Mouse (Mus musculus): ENCODE data around the gene Cox17. TPM values are rescaled to one million over a fixed set of nuclear protein-coding genes. Genes with fewer than 3 reads are reported as not detected.

The Cox17 gene
- polyA plus RNA-seq, 1 experiment from 2014 or later, result 107 TPM

DNA sequence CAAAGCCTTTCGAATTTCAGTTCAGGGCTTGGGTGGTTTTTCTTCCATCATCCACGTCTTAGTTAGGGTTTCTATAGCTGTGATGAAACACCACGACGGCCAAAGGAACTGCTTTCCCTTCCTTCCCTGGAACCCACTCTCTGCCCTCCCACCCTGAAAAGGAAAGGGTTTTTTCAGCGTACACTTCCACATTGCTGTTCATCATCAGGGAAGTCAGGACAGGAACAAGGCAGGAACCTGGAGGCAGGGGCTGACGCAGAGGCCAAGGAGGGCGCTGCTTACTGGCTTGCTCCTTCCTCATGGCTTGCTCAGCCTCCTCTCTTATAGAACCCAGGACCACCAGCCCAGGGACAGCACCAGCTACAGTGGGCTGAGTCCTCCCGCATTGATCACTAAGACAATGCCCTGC, 30.1 kb downstream of the Cox17 start:
- H3K4me2 ChIP-seq (ENCODE audit: low read depth, severe bottlenecking), result peak overlapping the region; percentile 20
- ATAC-seq (ENCODE audit: insufficient number of reproducible peaks, low FRiP score, low TSS enrichment, low read depth) (no peak), DNase-seq (ENCODE audit: low spot score) (no peak)
- H3K4me1 ChIP-seq (ENCODE audit: control insufficient read depth, insufficient read depth, low read length), result peaks cover 2% of the 10 kb centered on the region; the same call in 1 of the 2 replicates
- no peaks in the 10 kb centered on the region for H3K36me3 ChIP-seq (ENCODE audit: control insufficient read depth, insufficient read depth, low read length)
- no peaks in the 10 kb centered on the region for H3K9me3 ChIP-seq (ENCODE audit: control insufficient read depth, low read length)
- no peak overlapping the region for H3K4me3 ChIP-seq (ENCODE audit: low read depth, low read length)
- H3K9ac ChIP-seq (ENCODE audit: low read length), result peak overlapping the region; percentile 28
- H3K27me3 ChIP-seq (ENCODE audit: control insufficient read depth, insufficient read depth, low read length), result no peaks in the 10 kb centered on the region
- WGBS, result 62% methylated on average over 8 of the region's 8 CpGs
- peak overlapping the region; percentile 14; the same call in 1 of the 2 replicates for H3K27ac ChIP-seq (replicated peaks; ENCODE audit: low read depth, low read length)

DNA sequence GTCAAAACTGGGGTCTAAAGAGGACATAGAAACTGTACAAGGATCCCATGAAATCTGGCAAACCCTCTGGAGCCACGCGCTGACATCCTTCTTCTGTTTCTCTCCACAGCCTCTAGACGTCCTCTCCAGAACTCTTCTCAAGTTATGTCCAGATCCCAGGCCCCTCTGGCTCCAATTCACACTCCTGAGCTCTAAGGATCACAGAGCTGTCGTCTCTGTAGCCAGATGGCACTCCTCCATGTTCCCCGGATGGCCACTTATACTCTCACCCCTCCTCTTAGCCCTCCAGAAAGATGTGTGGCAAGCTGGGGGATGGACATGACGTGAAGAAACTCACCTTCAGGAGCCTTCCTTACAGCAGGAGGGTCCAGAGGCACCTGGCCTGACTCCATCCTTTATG, 30.8 kb downstream of the Cox17 start:
- no peak for ATAC-seq (ENCODE audit: insufficient number of reproducible peaks, low FRiP score, low TSS enrichment, low read depth)
- Histone ChIP-seq H3K27me3 (ENCODE audit: control insufficient read depth, insufficient read depth, low read length) (no peaks in the 10 kb centered on the region), H3K36me3 (ENCODE audit: control insufficient read depth, insufficient read depth, low read length) (no peaks in the 10 kb centered on the region), H3K4me3 (ENCODE audit: low read depth, low read length) (no peak overlapping the region), H3K9me3 (ENCODE audit: control insufficient read depth, low read length) (no peaks in the 10 kb centered on the region), H3K27ac (replicated peaks; ENCODE audit: low read depth, low read length) (no peak overlapping the region), H3K4me2 (ENCODE audit: low read depth, severe bottlenecking) (no peak overlapping the region), H3K9ac (ENCODE audit: low read length) (no peak overlapping the region), H3K4me1 (ENCODE audit: control insufficient read depth, insufficient read depth, low read length) (peaks cover 2% of the 10 kb centered on the region; the same call in 1 of the 2 replicates)
- 78% methylated on average over 6 of the region's 6 CpGs for whole genome bisulfite sequencing
- no peak for DNase-seq (ENCODE audit: low spot score)

DNA sequence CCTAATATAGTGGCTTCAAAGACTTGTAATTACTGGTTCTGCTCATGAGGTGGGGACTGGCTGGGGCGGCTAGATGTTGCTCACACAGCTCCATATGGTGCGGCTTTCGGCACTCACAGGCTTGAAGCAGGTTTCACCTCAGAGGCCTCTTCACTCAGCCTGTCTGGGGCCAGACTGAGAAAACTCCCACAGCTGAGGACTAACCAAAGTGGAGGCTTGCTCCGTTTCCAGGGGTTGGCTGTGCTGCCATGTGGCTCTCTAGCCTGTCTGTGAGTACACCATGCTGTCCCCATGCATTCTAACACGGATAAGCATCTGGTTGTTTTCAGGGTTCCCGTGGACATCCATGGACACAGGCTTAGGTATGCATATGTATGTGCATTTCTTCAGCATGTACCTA, 31.8 kb downstream of the Cox17 start:
- Histone ChIP-seq H3K9ac (ENCODE audit: low read length) (no peak overlapping the region), H3K4me3 (ENCODE audit: low read depth, low read length) (no peak overlapping the region), H3K27me3 (ENCODE audit: control insufficient read depth, insufficient read depth, low read length) (no peaks in the 10 kb centered on the region), H3K36me3 (ENCODE audit: control insufficient read depth, insufficient read depth, low read length) (no peaks in the 10 kb centered on the region), H3K9me3 (ENCODE audit: control insufficient read depth, low read length) (no peaks in the 10 kb centered on the region), H3K4me1 (ENCODE audit: control insufficient read depth, insufficient read depth, low read length) (peaks cover 2% of the 10 kb centered on the region; the same call in 1 of the 2 replicates), H3K4me2 (ENCODE audit: low read depth, severe bottlenecking) (no peak overlapping the region), H3K27ac (replicated peaks; ENCODE audit: low read depth, low read length) (no peak overlapping the region)
- WGBS, result 58% methylated on average over 6 of the region's 6 CpGs
- DNase-seq (ENCODE audit: low spot score) (no peak), ATAC-seq (ENCODE audit: insufficient number of reproducible peaks, low FRiP score, low TSS enrichment, low read depth) (0 out of 2 replicates have a peak, but pooled peaks have one; percentile 45)

DNA sequence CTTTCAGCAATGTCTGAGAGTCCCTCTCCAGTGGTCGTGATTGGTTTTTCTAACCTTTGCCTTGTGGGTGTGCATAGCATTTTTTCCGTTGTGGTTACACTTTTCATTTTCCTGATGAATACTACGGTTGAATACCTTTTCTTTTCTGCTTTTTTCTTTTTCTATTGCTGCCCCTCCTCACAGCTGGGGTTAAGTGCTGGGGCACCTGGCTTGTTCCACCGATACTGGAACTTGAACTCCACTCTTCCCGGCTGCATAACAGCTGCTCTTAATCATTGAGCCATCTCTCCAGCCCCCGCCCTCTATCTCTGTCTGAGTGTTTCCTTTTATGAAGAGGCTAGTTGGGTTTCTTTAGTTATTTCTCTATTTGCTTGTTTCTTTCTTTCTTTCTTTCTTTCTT, 32.3 kb downstream of the Cox17 start:
- Histone ChIP-seq H3K36me3 (ENCODE audit: control insufficient read depth, insufficient read depth, low read length) (no peaks in the 10 kb centered on the region), H3K4me3 (ENCODE audit: low read depth, low read length) (no peak overlapping the region), H3K27ac (replicated peaks; ENCODE audit: low read depth, low read length) (no peak overlapping the region), H3K27me3 (ENCODE audit: control insufficient read depth, insufficient read depth, low read length) (no peaks in the 10 kb centered on the region), H3K9ac (ENCODE audit: low read length) (no peak overlapping the region), H3K9me3 (ENCODE audit: control insufficient read depth, low read length) (no peaks in the 10 kb centered on the region), H3K4me1 (ENCODE audit: control insufficient read depth, insufficient read depth, low read length) (peaks cover 2% of the 10 kb centered on the region; the same call in 1 of the 2 replicates), H3K4me2 (ENCODE audit: low read depth, severe bottlenecking) (no peak overlapping the region)
- DNase-seq (ENCODE audit: low spot score) (no peak), ATAC-seq (ENCODE audit: insufficient number of reproducible peaks, low FRiP score, low TSS enrichment, low read depth) (no peak)
- 33% methylated on average over 6 of the region's 6 CpGs for WGBS

DNA sequence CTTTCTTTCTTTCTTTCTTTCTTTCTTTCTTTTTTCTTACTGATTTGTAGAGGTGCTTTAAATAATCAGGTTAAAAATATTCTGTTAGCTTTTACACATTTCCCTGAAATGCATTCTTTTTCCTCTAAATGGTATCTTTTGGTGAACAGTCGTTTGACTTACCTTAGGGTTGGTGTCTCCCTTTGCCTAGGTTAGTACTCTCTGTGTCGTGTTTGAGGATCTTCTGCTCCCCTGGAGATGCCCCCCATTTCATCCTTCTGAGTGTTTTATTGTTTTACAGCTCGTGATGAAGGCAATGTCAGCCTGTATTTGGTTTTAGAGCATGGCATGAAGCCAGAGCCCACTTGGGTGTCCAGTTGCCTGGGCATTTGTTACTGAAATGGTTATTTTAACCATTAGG, 32.7 kb downstream of the Cox17 start:
- 24% methylated on average over 3 of the region's 3 CpGs for WGBS

DNA sequence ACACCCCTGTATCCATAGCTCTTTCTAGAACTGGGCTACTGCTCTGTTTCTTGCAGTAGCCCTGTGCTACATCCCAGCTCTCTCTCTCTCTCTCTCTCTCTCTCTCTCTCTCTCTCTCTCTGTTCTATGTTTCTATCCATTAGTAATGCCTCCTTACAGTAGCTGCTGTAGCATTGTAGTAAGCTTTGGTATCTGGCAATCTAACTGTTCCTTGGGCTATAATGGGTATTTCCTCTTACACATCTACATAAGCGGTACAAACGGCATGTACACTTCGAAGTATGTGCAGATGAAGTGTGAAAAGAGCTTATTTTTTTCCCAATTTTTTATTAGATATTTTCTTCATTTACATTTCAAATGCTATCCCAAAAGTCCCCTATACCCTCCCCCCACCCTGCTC, 33.1 kb downstream of the Cox17 start:
- Histone ChIP-seq H3K9ac (ENCODE audit: low read length) (no peak overlapping the region), H3K4me3 (ENCODE audit: low read depth, low read length) (no peak overlapping the region), H3K27ac (replicated peaks; ENCODE audit: low read depth, low read length) (no peak overlapping the region), H3K27me3 (ENCODE audit: control insufficient read depth, insufficient read depth, low read length) (no peaks in the 10 kb centered on the region), H3K4me1 (ENCODE audit: control insufficient read depth, insufficient read depth, low read length) (peaks cover 2% of the 10 kb centered on the region; the same call in 1 of the 2 replicates), H3K4me2 (ENCODE audit: low read depth, severe bottlenecking) (no peak overlapping the region), H3K9me3 (ENCODE audit: control insufficient read depth, low read length) (no peaks in the 10 kb centered on the region), H3K36me3 (ENCODE audit: control insufficient read depth, insufficient read depth, low read length) (no peaks in the 10 kb centered on the region)
- ATAC-seq (ENCODE audit: insufficient number of reproducible peaks, low FRiP score, low TSS enrichment, low read depth) (no peak), DNase-seq (ENCODE audit: low spot score) (no peak)
- WGBS, result 95% methylated on average over 3 of the region's 3 CpGs

More for the DNA sequence above, 32.7 kb downstream of the Cox17 start:
- Histone ChIP-seq H3K9me3 (ENCODE audit: control insufficient read depth, low read length) (no peaks in the 10 kb centered on the region), H3K27me3 (ENCODE audit: control insufficient read depth, insufficient read depth, low read length) (no peaks in the 10 kb centered on the region), H3K36me3 (ENCODE audit: control insufficient read depth, insufficient read depth, low read length) (no peaks in the 10 kb centered on the region), H3K4me2 (ENCODE audit: low read depth, severe bottlenecking) (no peak overlapping the region), H3K27ac (replicated peaks; ENCODE audit: low read depth, low read length) (no peak overlapping the region), H3K9ac (ENCODE audit: low read length) (no peak overlapping the region), H3K4me1 (ENCODE audit: control insufficient read depth, insufficient read depth, low read length) (peaks cover 2% of the 10 kb centered on the region; the same call in 1 of the 2 replicates), H3K4me3 (ENCODE audit: low read depth, low read length) (no peak overlapping the region)
- no peak for DNase-seq (ENCODE audit: low spot score)
- no peak for ATAC-seq (ENCODE audit: insufficient number of reproducible peaks, low FRiP score, low TSS enrichment, low read depth)

DNA sequence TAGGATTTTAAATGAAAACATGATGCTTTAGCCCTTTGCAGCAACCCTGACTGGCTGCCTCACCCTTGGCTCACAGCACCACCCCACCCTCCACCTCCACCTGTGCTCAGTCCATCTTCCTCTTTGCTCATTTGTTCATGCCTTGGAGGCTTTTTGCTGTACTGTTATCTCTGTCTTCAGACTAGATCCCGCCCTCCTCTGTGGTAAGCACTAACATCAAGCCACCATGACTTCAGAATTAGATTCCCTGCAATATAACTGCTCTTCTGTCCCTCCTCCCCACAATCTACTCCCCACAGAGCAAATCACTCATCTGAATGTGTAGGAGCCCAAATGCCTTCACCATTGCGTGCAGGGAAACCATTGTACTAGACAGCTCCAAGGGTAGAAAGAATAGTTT, 36.9 kb downstream of the Cox17 start:
- no peak for ATAC-seq (ENCODE audit: insufficient number of reproducible peaks, low FRiP score, low TSS enrichment, low read depth)
- 90% methylated on average over 2 of the region's 2 CpGs for WGBS

DNA sequence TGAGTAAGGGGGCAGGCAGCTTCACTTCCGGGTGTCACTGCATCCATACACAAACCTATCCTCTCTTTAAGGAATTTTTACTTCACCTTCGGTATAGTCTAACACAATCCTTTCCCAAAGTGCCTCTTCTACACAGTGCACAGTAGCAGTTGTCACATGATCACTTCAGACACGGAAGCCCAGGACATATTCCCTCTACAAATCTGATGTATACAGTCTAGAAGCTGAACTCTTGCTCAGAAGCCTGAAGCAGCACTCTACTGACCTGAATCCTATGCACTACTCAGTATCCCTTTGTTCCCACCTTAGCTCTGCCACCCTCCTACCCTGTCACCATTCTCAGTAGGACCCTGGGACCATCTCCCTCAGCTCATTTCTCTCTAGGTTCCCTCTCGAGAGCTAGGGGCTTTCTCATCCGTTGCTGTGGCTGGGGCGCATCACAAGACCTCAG, 38.4 kb downstream of the Cox17 start:
- no peaks in the 10 kb centered on the region for H3K4me1 ChIP-seq (ENCODE audit: control insufficient read depth, insufficient read depth, low read length)
- H3K27me3 ChIP-seq (ENCODE audit: control insufficient read depth, insufficient read depth, low read length), result no peaks in the 10 kb centered on the region
- no peak overlapping the region for H3K4me3 ChIP-seq (ENCODE audit: low read depth, low read length)
- H3K27ac ChIP-seq (replicated peaks; ENCODE audit: low read depth, low read length), result no peak overlapping the region
- DNase-seq (ENCODE audit: low spot score) (no peak), ATAC-seq (ENCODE audit: insufficient number of reproducible peaks, low FRiP score, low TSS enrichment, low read depth) (no peak)
- no peaks in the 10 kb centered on the region for H3K36me3 ChIP-seq (ENCODE audit: control insufficient read depth, insufficient read depth, low read length)
- 88% methylated on average over 6 of the region's 6 CpGs for WGBS
- H3K4me2 ChIP-seq (ENCODE audit: low read depth, severe bottlenecking), result no peak overlapping the region
- H3K9ac ChIP-seq (ENCODE audit: low read length), result no peak overlapping the region
- no peaks in the 10 kb centered on the region for H3K9me3 ChIP-seq (ENCODE audit: control insufficient read depth, low read length)

More for the DNA sequence above, 36.9 kb downstream of the Cox17 start:
- Histone ChIP-seq H3K4me2 (ENCODE audit: low read depth, severe bottlenecking) (no peak overlapping the region), H3K4me1 (ENCODE audit: control insufficient read depth, insufficient read depth, low read length) (no peaks in the 10 kb centered on the region), H3K9me3 (ENCODE audit: control insufficient read depth, low read length) (no peaks in the 10 kb centered on the region), H3K27me3 (ENCODE audit: control insufficient read depth, insufficient read depth, low read length) (no peaks in the 10 kb centered on the region), H3K4me3 (ENCODE audit: low read depth, low read length) (no peak overlapping the region), H3K36me3 (ENCODE audit: control insufficient read depth, insufficient read depth, low read length) (no peaks in the 10 kb centered on the region), H3K9ac (ENCODE audit: low read length) (no peak overlapping the region), H3K27ac (replicated peaks; ENCODE audit: low read depth, low read length) (no peak overlapping the region)
- no peak for DNase-seq (ENCODE audit: low spot score)

DNA sequence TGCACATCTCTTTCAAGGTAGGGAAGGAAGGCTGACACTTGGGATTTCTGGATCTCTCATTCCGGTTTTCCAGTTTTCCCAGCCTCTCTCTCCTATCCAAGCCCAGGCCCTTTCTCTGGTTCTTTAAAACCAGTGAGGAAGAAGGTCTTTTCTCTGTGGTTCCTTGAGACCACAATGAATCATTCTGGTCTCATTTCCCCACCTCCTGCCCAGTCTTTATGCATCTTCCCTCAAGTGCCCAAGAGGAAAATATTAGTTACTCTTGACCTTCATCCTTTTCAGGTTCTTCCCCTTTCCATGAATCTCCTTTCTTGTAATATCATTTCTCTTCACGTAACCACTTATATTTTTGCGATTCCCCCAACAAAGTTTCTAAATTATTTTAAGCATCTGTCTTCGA, 38.9 kb downstream of the Cox17 start:
- Histone ChIP-seq H3K27me3 (ENCODE audit: control insufficient read depth, insufficient read depth, low read length) (no peaks in the 10 kb centered on the region), H3K9ac (ENCODE audit: low read length) (no peak overlapping the region), H3K4me2 (ENCODE audit: low read depth, severe bottlenecking) (no peak overlapping the region), H3K4me1 (ENCODE audit: control insufficient read depth, insufficient read depth, low read length) (no peaks in the 10 kb centered on the region), H3K9me3 (ENCODE audit: control insufficient read depth, low read length) (no peaks in the 10 kb centered on the region), H3K36me3 (ENCODE audit: control insufficient read depth, insufficient read depth, low read length) (no peaks in the 10 kb centered on the region), H3K27ac (replicated peaks; ENCODE audit: low read depth, low read length) (no peak overlapping the region), H3K4me3 (ENCODE audit: low read depth, low read length) (no peak overlapping the region)
- 98% methylated on average over 4 of the region's 4 CpGs for WGBS
- ATAC-seq (ENCODE audit: insufficient number of reproducible peaks, low FRiP score, low TSS enrichment, low read depth) (no peak), DNase-seq (ENCODE audit: low spot score) (no peak)

All from limb, embryonic 11.5 days (tissue).